Mouse (Mus musculus) lung, postnatal 0 days (tissue): ENCODE results near the gene Plekhg4. TPM values are rescaled to one million over a fixed set of nuclear protein-coding genes. Genes with fewer than 3 reads are reported as not detected.

Source experiments
- ATAC-seq: fragments of 200-750 bp; cut with Nextera tagmentation; 2 replicates; pipeline ENCODE4 v1.8.0; 2017; ENCODE audit warnings: moderate library complexity
- DNase-seq: peaks from one replicate; pipeline ENCODE4 v3.0.0-alpha.2; 2016; ENCODE audit warnings: low spot score
- H3K27ac ChIP-seq: fragments of 300-500 bp; sonication (generic); 2 replicates; pipeline ENCODE4 v1.5.1; 2014; ENCODE audit warnings: antibody characterized with exemption, mild to moderate bottlenecking, low read length, mixed read lengths
- H3K27me3 ChIP-seq: fragments of 300-500 bp; sonication (generic); replicated peaks from 2 replicates; pipeline ENCODE4 v1.6.1; 2014; ENCODE audit warnings: low read length, mixed read lengths; ENCODE audit not compliant: insufficient read depth
- H3K36me3 ChIP-seq: fragments of 300-500 bp; sonication (generic); 2 replicates; pipeline ENCODE4 v1.6.1; 2014; ENCODE audit warnings: low read length, mixed read lengths; ENCODE audit not compliant: insufficient read depth
- H3K4me1 ChIP-seq: fragments of 300-500 bp; sonication (generic); 2 replicates; pipeline ENCODE4 v1.6.1; 2014; ENCODE audit warnings: antibody characterized with exemption, low read depth, low read length, mixed read lengths; ENCODE audit not compliant: insufficient read depth
- H3K4me2 ChIP-seq: fragments of 300-500 bp; sonication (generic); replicated peaks from 2 replicates; pipeline ENCODE4 v1.6.1; 2014; ENCODE audit warnings: low read depth, mild to moderate bottlenecking, low read length, moderate library complexity, mixed read lengths
- H3K4me3 ChIP-seq: fragments of 300-500 bp; sonication (generic); 2 replicates; pipeline ENCODE4 v1.5.1; 2014; ENCODE audit warnings: low read depth, low read length
- H3K9ac ChIP-seq: fragments of 300-500 bp; sonication (generic); replicated peaks from 2 replicates; pipeline ENCODE4 v1.6.1; 2014; ENCODE audit warnings: low read depth, mild to moderate bottlenecking
- H3K9me3 ChIP-seq: fragments of 300-500 bp; sonication (generic); 2 replicates; pipeline ENCODE4 v1.6.1; 2016; ENCODE audit warnings: low read length, mixed read lengths
- CTCF ChIP-seq: IDR thresholded peaks from 2 replicates; pipeline ENCODE4 v1.5.1; 2016; ENCODE audit warnings: antibody characterized with exemption, mild to moderate bottlenecking
- EP300 ChIP-seq: IDR thresholded peaks from 2 replicates; pipeline ENCODE4 v1.6.1; 2016; ENCODE audit warnings: antibody characterized with exemption, mild to moderate bottlenecking, control low read depth
- WGBS: fragments of 180-500 bp; shearing (Covaris S2); extraction: QIAGEN DNeasy Blood & Tissue Kit; methylation state at CpG from one replicate; pipeline ENCODE4 v1.1.7; 2014; 5-methylcytosine and 5-hydroxymethylcytosine counted together
- polyA plus RNA-seq: library from polyadenylated mRNA; unstranded; fragments of >200 nt; fragmentation: Nextera tagmentation; extraction: Ambion mirVana; gene quantifications from 2 replicates; pipeline ENCODE4 v1.2.1, GENCODE M21; 2015

Plekhg4 gene
- polyA plus RNA-seq, 1 experiment from 2014 or later, result 0.20 TPM

- Histone ChIP-seq H3K9me3 (no peaks in the 10 kb centered on the region), H3K4me3 (no peak overlapping the region), H3K27ac (peak overlapping the region; percentile 20; the same call in 1 of the 2 replicates), H3K36me3 (no peaks in the 10 kb centered on the region), H3K9ac (no peak overlapping the region), H3K4me1 (peaks cover 5% of the 10 kb centered on the region; the same call in 1 of the 2 replicates), H3K4me2 (no peak overlapping the region), H3K27me3 (no peaks in the 10 kb centered on the region)
- DNase-seq (peak; percentile 76), ATAC-seq (peak; percentile 70)
- WGBS, result 24% methylated on average over 10 of the region's 10 CpGs
- peak; percentile 20; the same call in 1 of the 2 replicates for TF ChIP-seq EP300
- TF ChIP-seq CTCF, result no peak
These were observed 33.3 kb downstream of the Plekhg4 start for GRCm38 (mm10) chr8:105406416-105406815.

- H3K4me3 ChIP-seq, result no peak overlapping the region
- TF ChIP-seq CTCF (no peak), EP300 (no peak)
- no peaks in the 10 kb centered on the region for H3K36me3 ChIP-seq
- H3K9ac ChIP-seq, result no peak overlapping the region
- no peak for DNase-seq
- H3K4me2 ChIP-seq, result no peak overlapping the region
- no peaks in the 10 kb centered on the region for H3K9me3 ChIP-seq
- no peak overlapping the region for H3K27ac ChIP-seq
- no peaks in the 10 kb centered on the region for H3K27me3 ChIP-seq
- H3K4me1 ChIP-seq, result peaks cover 5% of the 10 kb centered on the region; the same call in 1 of the 2 replicates
- no peak for ATAC-seq
- WGBS, result 68% methylated on average over 7 of the region's 7 CpGs
These were observed 35.3 kb downstream of the Plekhg4 start for GRCm38 (mm10) chr8:105408331-105408730.

GRCm38 (mm10) chr8:105409947-105410346, 36.9 kb downstream of the Plekhg4 start:
- Histone ChIP-seq H3K9ac (no peak overlapping the region), H3K36me3 (no peaks in the 10 kb centered on the region), H3K4me1 (peaks cover 8% of the 10 kb centered on the region; the same call in 1 of the 2 replicates), H3K9me3 (no peaks in the 10 kb centered on the region), H3K4me2 (no peak overlapping the region), H3K4me3 (no peak overlapping the region), H3K27ac (no peak overlapping the region), H3K27me3 (no peaks in the 10 kb centered on the region)
- TF ChIP-seq EP300 (no peak), CTCF (no peak)
- WGBS, result 92% methylated on average over 6 of the region's 6 CpGs
- no peak for ATAC-seq
- no peak for DNase-seq

- no peak within 1 kb of the TSS for H3K9ac ChIP-seq
- WGBS, result 3% methylated on average over 19 of the region's 34 CpGs
- peak; percentile 95 for ATAC-seq
These were observed 40.3 kb downstream of the Plekhg4 start, which contains the start of the genes Kctd19 and Lrrc36 for GRCm38 (mm10) chr8:105413391-105413790. Gene Kctd19 (minus strand): TSS chr8:105413502. Gene Lrrc36 (plus strand): TSS chr8:105413571.

GRCm38 (mm10) chr8:105418992-105419391, 45.9 kb downstream of the Plekhg4 start:
- no peak overlapping the region for H3K9ac ChIP-seq
- H3K4me1 ChIP-seq, result no peaks in the 10 kb centered on the region; the same call in 1 of the 2 replicates
- WGBS, result 81% methylated on average over 2 of the region's 2 CpGs
- no peak for DNase-seq
- no peak for ATAC-seq
- no peaks in the 10 kb centered on the region for H3K27me3 ChIP-seq
- H3K9me3 ChIP-seq, result no peaks in the 10 kb centered on the region
- H3K27ac ChIP-seq, result no peak overlapping the region
- TF ChIP-seq EP300, result no peak
- TF ChIP-seq CTCF, result peak; percentile 41
- no peaks in the 10 kb centered on the region for H3K36me3 ChIP-seq
- H3K4me2 ChIP-seq, result no peak overlapping the region
- no peak overlapping the region for H3K4me3 ChIP-seq

More at GRCm38 (mm10) chr8:105413391-105413790, 40.3 kb downstream of the Plekhg4 start, which contains the start of the genes Kctd19 and Lrrc36:
- peak within 1 kb of the TSS; percentile 22; the same call in 1 of the 2 replicates for H3K4me3 ChIP-seq
- no peak for TF ChIP-seq EP300
- peak; percentile 70 for TF ChIP-seq CTCF
- H3K27me3 ChIP-seq, result no peaks in the 10 kb centered on the region
- DNase-seq, result peak; percentile 74
- H3K4me2 ChIP-seq, result peak within 1 kb of the TSS; percentile 51
- no peak within 1 kb of the TSS for H3K27ac ChIP-seq
- peaks cover 3% of the 10 kb centered on the region; the same call in 1 of the 2 replicates for H3K4me1 ChIP-seq
- no peaks in the 10 kb centered on the region for H3K36me3 ChIP-seq
- H3K9me3 ChIP-seq, result no peaks in the 10 kb centered on the region

GRCm38 (mm10) chr8:105419800-105420199, 46.7 kb downstream of the Plekhg4 start:
- Histone ChIP-seq H3K27me3 (no peaks in the 10 kb centered on the region), H3K4me2 (no peak overlapping the region), H3K9ac (no peak overlapping the region), H3K27ac (no peak overlapping the region), H3K9me3 (no peaks in the 10 kb centered on the region), H3K36me3 (no peaks in the 10 kb centered on the region), H3K4me1 (no peaks in the 10 kb centered on the region), H3K4me3 (no peak overlapping the region)
- TF ChIP-seq CTCF (no peak), EP300 (0 out of 2 replicates have a peak, but pooled peaks have one; percentile 20)
- WGBS, result 60% methylated on average over 4 of the region's 4 CpGs
- DNase-seq (peak; percentile 36), ATAC-seq (no peak)
